Mouse (Mus musculus): ENCODE results near the gene Pak1. TPM values are rescaled to one million over a fixed set of nuclear protein-coding genes. Genes with fewer than 3 reads are reported as not detected.

The Pak1 gene
- total and polyA plus RNA-seq, 2 experiments from 2014 or later: 0.79 to 1.2 TPM

- Histone ChIP-seq H3K4me3 (ENCODE audit: low read depth, low read length) (peak overlapping the region; percentile 16; the same call in 1 of the 2 replicates), H3K4me1 (ENCODE audit: control insufficient read depth, insufficient read depth) (no peaks in the 10 kb centered on the region), H3K27me3 (ENCODE audit: control insufficient read depth, insufficient read depth, low read length) (no peaks in the 10 kb centered on the region), H3K9ac (replicated peaks; ENCODE audit: low read depth, low read length) (peak overlapping the region; percentile 53; the same call in 1 of the 2 replicates), H3K27ac (ENCODE audit: low read depth) (peak overlapping the region; percentile 81), H3K4me2 (ENCODE audit: low read depth, low read length) (peak overlapping the region; percentile 60), H3K36me3 (replicated peaks; ENCODE audit: control insufficient read depth, insufficient read depth, low read length) (no peaks in the 10 kb centered on the region), H3K9me3 (replicated peaks; ENCODE audit: control insufficient read depth, low read length) (no peaks in the 10 kb centered on the region)
- no peak for TF ChIP-seq EP300 (IDR thresholded peaks at IDR 0.05; ENCODE audit: low read depth)
- TF ChIP-seq CTCF (IDR thresholded peaks at IDR 0.05; ENCODE audit: low read depth): peak; percentile 87
- DNase-seq (ENCODE audit: low spot score) (peak; percentile 88), ATAC-seq (ENCODE audit: insufficient read depth, low read depth) (peak; percentile 80)
- WGBS: 26% methylated on average over 28 of the region's 28 CpGs
Measured at GRCm38 (mm10) chr7:97747787-97748497, 40.4 kb upstream of the Pak1 start.

DNA sequence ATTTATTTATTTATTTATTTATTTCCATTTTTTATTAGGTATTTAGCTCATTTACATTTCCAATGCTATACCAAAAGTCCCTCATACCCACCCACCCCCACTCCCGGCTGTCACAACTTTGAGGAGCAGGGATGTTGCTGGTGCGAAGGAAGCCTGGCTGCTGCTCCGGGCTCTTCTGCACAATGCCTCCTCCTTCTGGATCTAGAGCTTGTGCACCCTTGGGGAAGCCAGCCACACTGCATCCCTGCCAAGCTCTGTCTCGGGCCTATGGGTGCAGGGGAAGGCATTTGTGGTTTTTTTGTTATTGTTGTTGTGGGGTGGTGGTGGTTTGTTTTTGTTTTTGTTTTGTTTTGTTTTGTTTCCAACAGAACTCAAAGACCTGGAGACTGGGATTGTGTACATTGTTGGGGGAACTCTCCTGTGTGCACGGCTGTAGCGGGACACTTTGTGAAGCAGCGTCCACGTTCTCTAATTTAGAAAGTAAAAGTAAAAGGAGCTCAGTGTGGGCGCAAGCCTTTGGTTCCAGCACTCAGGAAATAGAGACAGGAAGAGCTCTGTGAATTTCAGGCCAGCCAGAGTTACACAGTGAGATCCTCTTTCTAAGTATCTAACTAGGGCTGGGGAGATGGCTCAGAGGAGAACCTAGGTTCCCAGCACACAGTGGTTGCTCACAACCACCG, 39.7 kb upstream of the Pak1 start:
- no peaks in the 10 kb centered on the region for H3K4me1 ChIP-seq (ENCODE audit: control insufficient read depth, insufficient read depth)
- H3K4me2 ChIP-seq (ENCODE audit: low read depth, low read length): peak overlapping the region; percentile 60
- no peaks in the 10 kb centered on the region for H3K36me3 ChIP-seq (replicated peaks; ENCODE audit: control insufficient read depth, insufficient read depth, low read length)
- ATAC-seq (ENCODE audit: insufficient read depth, low read depth) (peak; percentile 29; the same call in 1 of the 2 replicates), DNase-seq (ENCODE audit: low spot score) (peak; percentile 22)
- peak overlapping the region; percentile 81 for H3K27ac ChIP-seq (ENCODE audit: low read depth)
- no peaks in the 10 kb centered on the region for H3K9me3 ChIP-seq (replicated peaks; ENCODE audit: control insufficient read depth, low read length)
- TF ChIP-seq CTCF (IDR thresholded peaks at IDR 0.05; ENCODE audit: low read depth) (no peak), EP300 (IDR thresholded peaks at IDR 0.05; ENCODE audit: low read depth) (no peak)
- peak overlapping the region; percentile 40 for H3K4me3 ChIP-seq (ENCODE audit: low read depth, low read length)
- WGBS: 48% methylated on average over 10 of the region's 10 CpGs
- H3K27me3 ChIP-seq (ENCODE audit: control insufficient read depth, insufficient read depth, low read length): no peaks in the 10 kb centered on the region
- peak overlapping the region; percentile 53 for H3K9ac ChIP-seq (replicated peaks; ENCODE audit: low read depth, low read length)

GRCm38 (mm10) chr7:97749207-97750190, 38.8 kb upstream of the Pak1 start:
- TF ChIP-seq EP300 (IDR thresholded peaks at IDR 0.05; ENCODE audit: low read depth) (no peak), CTCF (IDR thresholded peaks at IDR 0.05; ENCODE audit: low read depth) (no peak)
- H3K36me3 ChIP-seq (replicated peaks; ENCODE audit: control insufficient read depth, insufficient read depth, low read length): no peaks in the 10 kb centered on the region
- H3K4me2 ChIP-seq (ENCODE audit: low read depth, low read length): peak overlapping the region; percentile 60
- no peaks in the 10 kb centered on the region for H3K4me1 ChIP-seq (ENCODE audit: control insufficient read depth, insufficient read depth)
- H3K9ac ChIP-seq (replicated peaks; ENCODE audit: low read depth, low read length): peak overlapping the region; percentile 53
- H3K4me3 ChIP-seq (ENCODE audit: low read depth, low read length): peak overlapping the region; percentile 40
- ATAC-seq (ENCODE audit: insufficient read depth, low read depth): 0 out of 2 replicates have a peak, but pooled peaks have one; percentile 5
- H3K27ac ChIP-seq (ENCODE audit: low read depth): peak overlapping the region; percentile 81
- no peaks in the 10 kb centered on the region for H3K9me3 ChIP-seq (replicated peaks; ENCODE audit: control insufficient read depth, low read length)
- H3K27me3 ChIP-seq (ENCODE audit: control insufficient read depth, insufficient read depth, low read length): no peaks in the 10 kb centered on the region
- WGBS: 38% methylated on average over 19 of the region's 19 CpGs
- no peak for DNase-seq (ENCODE audit: low spot score)

GRCm38 (mm10) chr7:97756967-97757881, 31.1 kb upstream of the Pak1 start:
- TF ChIP-seq CTCF (IDR thresholded peaks at IDR 0.05; ENCODE audit: low read depth) (no peak), EP300 (IDR thresholded peaks at IDR 0.05; ENCODE audit: low read depth) (no peak)
- Histone ChIP-seq H3K36me3 (replicated peaks; ENCODE audit: control insufficient read depth, insufficient read depth, low read length) (no peaks in the 10 kb centered on the region), H3K27ac (ENCODE audit: low read depth) (no peak overlapping the region), H3K27me3 (ENCODE audit: control insufficient read depth, insufficient read depth, low read length) (no peaks in the 10 kb centered on the region), H3K4me1 (ENCODE audit: control insufficient read depth, insufficient read depth) (no peaks in the 10 kb centered on the region), H3K4me2 (ENCODE audit: low read depth, low read length) (no peak overlapping the region), H3K4me3 (ENCODE audit: low read depth, low read length) (no peak overlapping the region), H3K9me3 (replicated peaks; ENCODE audit: control insufficient read depth, low read length) (no peaks in the 10 kb centered on the region), H3K9ac (replicated peaks; ENCODE audit: low read depth, low read length) (no peak overlapping the region)
- DNase-seq (ENCODE audit: low spot score) (no peak), ATAC-seq (ENCODE audit: insufficient read depth, low read depth) (no peak)
- 69% methylated on average over 18 of the region's 18 CpGs for WGBS
